Mouse (Mus musculus) ES-E14 (cell line): Measurements from ENCODE around the gene 5730522E02Rik.

ENCODE experiments used
- CHD2 ChIP-seq: IDR thresholded peaks from 2 replicates; pipeline ENCODE4 v1.6.1; 2014; ENCODE audit warnings: mild to moderate bottlenecking, low read depth, low read length, inconsistent platforms
- MAFK ChIP-seq: IDR thresholded peaks from 2 replicates; pipeline ENCODE4 v1.6.1; 2014; ENCODE audit warnings: mild to moderate bottlenecking, low read depth, low read length, inconsistent platforms; ENCODE audit not compliant: insufficient read depth

DNA sequence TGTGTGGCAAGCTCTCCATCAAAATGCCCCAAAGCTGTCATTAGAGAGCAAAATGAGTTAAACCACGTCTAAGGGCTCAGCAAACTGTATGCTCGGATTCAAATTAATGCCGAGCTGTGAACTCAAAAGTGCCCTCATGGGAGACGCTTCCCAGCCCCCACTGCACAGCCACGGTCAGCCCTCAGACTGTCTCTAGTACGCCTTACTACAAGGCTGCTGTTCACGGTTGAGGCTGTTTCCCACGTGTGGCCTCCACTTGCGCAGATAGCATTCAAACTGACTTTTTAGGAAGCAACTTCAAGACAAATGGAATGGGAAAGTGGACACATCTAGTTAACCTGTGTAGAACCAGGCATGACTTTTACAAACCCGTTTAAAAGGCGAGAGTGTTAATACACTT is 79.7 kb downstream of the 5730522E02Rik start:
- TF ChIP-seq CHD2 = no peak
- TF ChIP-seq MAFK = no peak
